Mouse (Mus musculus): ENCODE measurements around the gene Nap1l4.

Nap1l4 gene

GRCm38 (mm10) chr7:143475876-143476275 is 73.0 kb downstream of the Nap1l4 start:
- peak; percentile 74 for DNase-seq

GRCm38 (mm10) chr7:143474811-143475210 is 74.1 kb downstream of the Nap1l4 start:
- DNase-seq, result peak; percentile 63

GRCm38 (mm10) chr7:143473347-143474101 is 75.4 kb downstream of the Nap1l4 start, which contains the start of gene Slc22a18:
Slc22a18 (plus strand) TSS chr7:143473736.
- DNase-seq, result peak; percentile 58

- DNase-seq, result peak; percentile 88
These were observed 79.0 kb downstream of the Nap1l4 start for GRCm38 (mm10) chr7:143469946-143470345.

GRCm38 (mm10) chr7:143467714-143468113 is 81.2 kb downstream of the Nap1l4 start:
- DNase-seq, result no peak

GRCm38 (mm10) chr7:143466099-143466677 is 82.7 kb downstream of the Nap1l4 start:
- peak; percentile 90 for DNase-seq

- DNase-seq, result peak; percentile 74
These were observed 83.9 kb downstream of the Nap1l4 start for GRCm38 (mm10) chr7:143464811-143465560.

- peak; percentile 87 for DNase-seq
These were observed 85.0 kb downstream of the Nap1l4 start for GRCm38 (mm10) chr7:143463865-143464415.
